Mouse (Mus musculus) cerebellum, postnatal 10 days (tissue): ENCODE measurements at regions not wholly inside any gene's neighbourhood (a gene's known extent, or its start where the extent isn't known, plus 50 kb on each side); places are given as distances from the start of the nearest gene placed in this dataset.

Experiments
- DNase-seq, 2 experiments: peaks; one replicate each; pipeline ENCODE4 v3.0.0; 2021; ENCODE audit warnings: mixed read lengths in 2 of 2

- peak in 1 of 2 experiments; percentile 7 for DNase-seq
These were observed 456.8 kb upstream of the 4921530L21Rik start for GRCm38 (mm10) chr14:95424302-95424701.

GRCm38 (mm10) chr14:95434250-95434649 is 446.8 kb upstream of the 4921530L21Rik start:
- no peak for DNase-seq
